ENCODE assay signal across 22 mouse cellular contexts in the genomic region with DNA sequence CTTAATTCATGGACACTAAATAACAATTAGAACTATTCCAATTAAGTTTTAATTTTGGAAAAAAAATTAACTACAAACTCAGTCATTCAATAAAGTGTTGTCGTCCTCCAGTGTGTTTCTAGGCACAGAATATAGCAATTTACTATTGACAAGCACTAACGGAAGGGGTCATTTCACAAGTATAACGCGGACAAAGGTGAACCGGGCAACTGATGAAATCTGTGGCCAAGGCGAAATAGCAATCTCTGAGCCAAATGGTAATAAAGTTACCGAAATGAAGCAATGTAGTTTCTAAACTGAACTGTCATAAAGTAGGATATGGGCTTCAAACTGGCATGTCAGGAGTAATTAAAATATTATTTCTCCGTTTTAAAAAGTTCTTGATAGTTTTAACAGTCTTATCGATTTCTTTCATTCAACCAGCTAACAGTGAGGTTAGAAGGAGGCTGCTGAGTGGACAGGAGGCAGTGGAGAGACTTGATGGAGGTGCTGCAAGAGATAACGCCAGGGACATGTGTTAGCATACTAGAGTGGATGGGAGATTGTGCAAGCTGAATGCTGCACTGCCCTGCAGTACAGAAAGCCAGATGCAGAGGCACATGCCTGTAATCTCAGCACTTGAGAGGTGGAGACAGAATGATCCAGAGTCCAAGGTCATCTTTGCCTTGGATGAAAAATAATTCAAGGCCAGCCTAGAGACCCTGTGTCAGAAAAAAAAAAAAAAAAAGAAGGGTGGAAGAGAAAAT. TPM values are rescaled to one million over a fixed set of nuclear protein-coding genes. Genes with fewer than 3 reads are reported as not detected.
DNase-seq lines count a peak whose midpoint lies in the region; ATAC-seq and TF ChIP-seq lines count a peak whose summit lies in the region.
"Had no signal": no experiment of that assay in that cellular context is flagged by ENCODE, and none has a peak within 500 bp of the region (broad histone marks: within the 10 kb centered on the region; RNA-seq: fewer than 3 reads in every experiment).

No protein-coding gene starts in this region.

- TF ChIP-seq CTCF in liver, embryonic 14.5 days (IDR thresholded peaks at IDR 0.05; ENCODE audit: low read depth), result no peak

- ATAC-seq in heart, embryonic 13.5 days (ENCODE audit: extremely low read depth, insufficient number of reproducible peaks, low FRiP score, low TSS enrichment), result peak; percentile 54; the same call in 1 of the 2 replicates
- ATAC-seq in liver, embryonic 14.5 days (ENCODE audit: insufficient read depth), result peak; percentile 51; the same call in 1 of the 2 replicates
- ATAC-seq: inflammation-experienced regulatory T-cells, adult 6 months; midbrain, embryonic 13.5 days had no signal

- H3K36me3 ChIP-seq in heart, embryonic 13.5 days, result no peaks in the 10 kb centered on the region
- no peaks in the 10 kb centered on the region for H3K36me3 ChIP-seq in liver, embryonic 14.5 days (replicated peaks; ENCODE audit: control insufficient read depth, insufficient read depth, low read depth)
- H3K36me3 ChIP-seq: embryonic facial prominence, embryonic 15.5 days; forebrain, embryonic 12.5 days; hindbrain, embryonic 12.5 days; kidney, embryonic 15.5 days; midbrain, embryonic 13.5 days; neural tube, embryonic 15.5 days had no signal

- no peaks in the 10 kb centered on the region for H3K9me3 ChIP-seq in heart, embryonic 13.5 days
- H3K9me3 ChIP-seq in liver, embryonic 14.5 days (ENCODE audit: control insufficient read depth, low read length), result no peaks in the 10 kb centered on the region
- H3K9me3 ChIP-seq: embryonic facial prominence, embryonic 15.5 days; forebrain, embryonic 12.5 days; hindbrain, embryonic 12.5 days; kidney, embryonic 15.5 days; midbrain, embryonic 13.5 days; neural tube, embryonic 15.5 days had no signal

- peak overlapping the region; percentile 3; the same call in 1 of the 2 replicates for H3K27ac ChIP-seq in brown adipose tissue, adult 24 weeks (replicated peaks; ENCODE audit: low read depth, low read length)
- peak overlapping the region; percentile 79 for H3K27ac ChIP-seq in heart, embryonic 13.5 days (replicated peaks)
- H3K27ac ChIP-seq in liver, embryonic 14.5 days, result no peak overlapping the region
- H3K27ac ChIP-seq: embryonic facial prominence, embryonic 15.5 days; forebrain, embryonic 12.5 days; hindbrain, embryonic 12.5 days; kidney, embryonic 15.5 days; layer of hippocampus, adult 2 months; midbrain, embryonic 13.5 days; neural tube, embryonic 15.5 days had no signal

- no peak for TF ChIP-seq EP300 in liver, embryonic 14.5 days (IDR thresholded peaks at IDR 0.05; ENCODE audit: low read depth)

- H3K4me3 ChIP-seq in brown adipose tissue, adult 24 weeks (ENCODE audit: insufficient read depth, low read depth, low read length), result no peak overlapping the region
- peak overlapping the region; percentile 9; the same call in 1 of the 2 replicates for H3K4me3 ChIP-seq in heart, embryonic 13.5 days
- no peak overlapping the region for H3K4me3 ChIP-seq in liver, embryonic 14.5 days (ENCODE audit: insufficient read depth in 1 of 2, low read depth in 2 of 2, low read length in 2 of 2)
- H3K4me3 ChIP-seq: embryonic facial prominence, embryonic 15.5 days; forebrain, embryonic 12.5 days; hindbrain, embryonic 12.5 days; kidney, embryonic 15.5 days; layer of hippocampus, adult 2 months; midbrain, embryonic 13.5 days; myocyte; neural tube, embryonic 15.5 days had no signal

- no peaks in the 10 kb centered on the region for H3K27me3 ChIP-seq in heart, embryonic 13.5 days (replicated peaks)
- no peaks in the 10 kb centered on the region for H3K27me3 ChIP-seq in liver, embryonic 14.5 days (ENCODE audit: control insufficient read depth, insufficient read depth, low read length)
- H3K27me3 ChIP-seq: CH12.LX; embryonic facial prominence, embryonic 15.5 days; hindbrain, embryonic 12.5 days; kidney, embryonic 15.5 days; midbrain, embryonic 13.5 days; neural tube, embryonic 15.5 days had no signal

- H3K9ac ChIP-seq in heart, embryonic 13.5 days, result no peak overlapping the region
- H3K9ac ChIP-seq in liver, embryonic 14.5 days (replicated peaks), result no peak overlapping the region
- H3K9ac ChIP-seq: embryonic facial prominence, embryonic 15.5 days; forebrain, embryonic 12.5 days; hindbrain, embryonic 12.5 days; kidney, embryonic 15.5 days; midbrain, embryonic 13.5 days; neural tube, embryonic 15.5 days had no signal

- peak overlapping the region; percentile 58 for H3K4me2 ChIP-seq in heart, embryonic 13.5 days
- no peak overlapping the region for H3K4me2 ChIP-seq in liver, embryonic 14.5 days (ENCODE audit: low read depth)
- H3K4me2 ChIP-seq: embryonic facial prominence, embryonic 15.5 days; forebrain, embryonic 12.5 days; hindbrain, embryonic 12.5 days; kidney, embryonic 15.5 days; midbrain, embryonic 13.5 days; neural tube, embryonic 15.5 days had no signal

- H3K4me1 ChIP-seq in brown adipose tissue, adult 24 weeks (ENCODE audit: control insufficient read depth, insufficient read depth, insufficient read length, low read length), result no peaks in the 10 kb centered on the region
- H3K4me1 ChIP-seq in heart, embryonic 13.5 days, result peaks cover 46% of the 10 kb centered on the region
- 0 out of 4 replicates have a peak, but pooled peaks cover 0 to 2% of the 10 kb centered on the region in 2 experiments for H3K4me1 ChIP-seq in liver, embryonic 14.5 days (replicated peaks; ENCODE audit: control insufficient read depth in 2 of 2, insufficient read depth in 2 of 2, low read length in 1 of 2)

- 46% methylated on average over 10 of the region's 10 CpGs for WGBS in heart, embryonic 13.5 days
- WGBS in liver, embryonic 14.5 days (ENCODE audit: insufficient replicate concordance), result 59% methylated on average over 10 of the region's 10 CpGs

- DNase-seq in heart, adult 11 months, result peak; percentile 96
- no peak for DNase-seq in heart, postnatal 25 days (ENCODE audit: low spot score)
- DNase-seq in liver, embryonic 14.5 days (ENCODE audit: low read depth in 3 of 3, low spot score in 3 of 3), result peak in 1 of 3 experiments; percentile 2
- DNase-seq in spleen, postnatal 10 days (ENCODE audit: low spot score in 2 of 2), result no peak
- no peak for DNase-seq in layer of hippocampus, adult 18-20 months (ENCODE audit: low spot score in 2 of 2)
- DNase-seq: cerebellum, adult 9-11 months; gastrocnemius, postnatal 10 days; lung, adult 18-20 months; lung, postnatal 4 days; thymus, postnatal 14 days had no signal

- intact Hi-C loops in heart, postnatal 25 days (cut with DNase I), result no loop called here

RNA-seq across cellular contexts. Expression of gene Fign, which starts 27.7 kb away (rescaled TPM):
- 10 to 100 TPM; 12.3 to 14.7 TPM for total RNA-seq in heart, postnatal 25 days (2021)
- polyA plus RNA-seq in brown adipose tissue, adult 24 weeks (2012; ENCODE audit: insufficient read depth, insufficient read length, missing spikeins), result 2.0 and 3.3 TPM in 2 replicates
- 8.3 and 9.5 TPM in 2 replicates for polyA plus RNA-seq in heart, embryonic 13.5 days (2015; fragmentation: Nextera tagmentation; extraction: Ambion mirVana)
- 0.62 and 0.87 TPM in 2 replicates for polyA plus RNA-seq in liver, embryonic 14.5 days (2012; rRNA removed)
- polyA plus RNA-seq in liver, embryonic 14.5 days (2014; fragmentation: Nextera tagmentation; extraction: Ambion mirVana), result 2.0 and 2.1 TPM in 2 replicates
- total RNA-seq in layer of hippocampus, adult 18-20 months (2021), result 1 to 10 TPM; 1.6 to 1.8 TPM
- total RNA-seq: CH12.LX had no signal
